Mouse (Mus musculus) retina, postnatal 1 day (tissue): Measurements from ENCODE around the gene Nhlrc4.

Experiments
- DNase-seq: peaks from one replicate; pipeline ENCODE4 v3.0.0-alpha.2; 2012

The Nhlrc4 gene

DNA sequence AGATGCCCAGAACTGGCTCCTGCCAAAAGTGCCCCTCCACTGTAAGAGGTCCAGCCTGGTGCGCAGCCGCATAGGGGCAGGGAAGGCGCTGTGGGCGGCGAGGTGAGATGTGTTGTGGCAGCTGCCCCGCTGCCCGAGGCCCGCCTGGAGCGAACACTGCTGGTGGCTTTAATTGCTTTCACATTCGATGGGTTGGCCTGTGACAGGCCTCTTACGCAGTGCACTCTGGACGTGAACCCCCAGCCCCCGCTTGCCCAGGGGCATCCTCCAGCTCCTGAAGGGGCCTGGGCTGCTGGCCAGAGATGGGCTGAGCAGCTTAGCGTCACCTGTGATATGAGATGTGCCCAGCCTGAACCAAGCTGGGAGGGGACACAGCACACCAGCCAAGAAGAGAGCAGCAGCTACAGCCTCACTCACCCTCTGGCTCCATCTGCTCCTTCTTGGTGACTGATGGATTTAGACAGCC is 12.9 kb upstream of the Nhlrc4 start:
- DNase-seq: peak; percentile 80

DNA sequence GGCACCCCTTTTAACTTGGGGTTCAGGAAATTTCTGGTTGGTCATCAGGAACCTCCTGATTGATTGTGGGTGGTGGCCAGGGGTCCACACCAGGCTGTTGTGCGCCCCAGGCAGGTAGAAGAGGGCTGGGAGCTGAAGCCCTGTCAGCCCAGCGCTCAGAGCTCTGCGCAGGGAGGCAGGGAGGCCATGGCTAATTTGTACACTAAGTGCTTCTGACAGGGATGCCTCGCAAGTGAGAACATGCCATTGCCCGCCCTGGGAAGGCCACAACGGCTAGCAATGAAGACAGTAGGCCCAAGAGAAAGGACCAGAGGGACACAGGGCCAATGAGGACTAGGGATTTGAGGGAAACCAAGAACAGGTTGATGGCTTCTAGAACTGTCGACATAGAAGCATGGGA is 11.9 kb upstream of the Nhlrc4 start:
- peak; percentile 88 for DNase-seq

DNA sequence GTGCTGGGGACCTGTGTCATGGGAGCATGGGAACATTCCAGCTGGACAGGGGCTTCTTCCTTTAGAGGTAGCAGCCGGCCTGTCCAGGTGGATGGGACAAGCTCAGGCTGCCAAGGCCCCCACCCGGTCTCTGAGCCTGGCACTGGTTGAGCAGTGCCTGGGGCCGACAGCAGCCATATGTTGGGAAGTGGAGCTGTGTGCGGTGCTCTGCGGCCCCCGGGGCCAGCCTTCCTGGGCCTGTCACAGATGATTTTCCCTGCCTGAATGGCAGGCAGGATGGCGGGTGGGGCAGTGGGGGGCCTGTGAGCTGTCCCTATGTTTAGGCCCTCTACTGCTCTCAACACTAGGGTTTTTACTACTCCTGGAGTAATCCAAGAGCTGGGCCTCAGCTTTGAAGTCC is 11.4 kb upstream of the Nhlrc4 start:
- DNase-seq: peak; percentile 71

DNA sequence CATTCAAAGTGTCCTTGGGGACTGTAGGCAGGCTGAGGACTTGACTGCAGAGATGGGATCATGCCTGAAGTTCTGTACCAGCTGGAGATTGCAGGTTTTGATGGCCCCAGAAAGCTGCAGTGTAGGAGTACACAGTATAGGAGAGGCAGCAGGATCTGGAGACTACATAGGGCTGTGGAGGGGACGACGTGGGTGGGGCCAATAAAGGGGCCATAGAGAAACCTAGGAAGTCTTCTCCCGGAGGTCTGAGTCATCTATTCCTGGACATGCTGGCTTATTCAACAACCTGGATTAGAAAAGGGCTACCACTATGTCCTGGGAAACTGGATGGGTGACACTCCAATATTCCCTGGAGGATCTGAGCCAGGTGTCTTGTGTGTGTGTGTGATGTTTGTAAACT is 11.0 kb upstream of the Nhlrc4 start:
- DNase-seq: no peak

GRCm38 (mm10) chr17:25954671-25955070 is 9.9 kb upstream of the Nhlrc4 start:
- no peak for DNase-seq

DNA sequence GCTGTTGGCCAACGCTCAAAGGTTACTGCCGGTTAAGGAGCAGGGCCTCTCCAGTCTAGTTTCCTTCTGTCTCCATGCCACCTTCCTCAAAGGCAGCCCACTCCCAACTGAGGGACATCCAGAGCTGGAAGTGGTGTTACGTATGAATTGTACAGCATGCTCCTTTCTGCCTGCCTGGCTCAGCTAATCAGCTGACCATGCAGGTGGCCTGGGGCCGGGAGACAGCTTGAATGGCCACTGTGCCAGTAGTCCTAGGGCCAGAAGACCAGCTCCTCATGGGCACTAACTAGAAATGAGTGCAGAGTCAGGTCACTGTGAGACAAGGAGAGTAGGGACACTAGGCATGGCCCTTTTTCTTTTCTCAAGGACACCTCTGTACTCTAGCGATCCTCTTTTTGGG is 8.4 kb upstream of the Nhlrc4 start:
- DNase-seq: no peak

- DNase-seq: peak; percentile 67
Observed at GRCm38 (mm10) chr17:25951803-25952623, 7.3 kb upstream of the Nhlrc4 start, which contains the start of gene A930017K11Rik. Gene A930017K11Rik, minus strand, starts transcription at chr17:25952565.

- DNase-seq: peak; percentile 79
Observed at GRCm38 (mm10) chr17:25951225-25951802, 6.6 kb upstream of the Nhlrc4 start.

DNA sequence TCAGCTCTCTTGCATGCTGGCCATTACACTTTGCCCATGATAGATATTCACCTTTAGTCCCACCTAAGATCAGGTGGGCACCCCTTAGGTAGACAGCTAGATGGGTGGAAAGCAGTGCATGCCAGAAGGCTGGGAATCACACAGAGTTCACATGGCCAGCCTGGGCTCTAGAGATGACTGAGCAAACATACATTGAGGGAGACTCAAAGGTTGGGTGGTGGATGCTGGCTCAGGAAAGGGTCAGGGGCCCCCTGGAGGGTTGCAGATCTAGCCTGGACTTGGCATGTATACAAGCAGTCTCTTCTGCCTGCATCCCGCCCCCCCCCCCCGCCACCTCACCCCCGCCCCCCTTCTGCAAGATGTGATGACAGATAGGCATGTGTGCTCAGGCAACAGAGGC is 5.9 kb upstream of the Nhlrc4 start:
- no peak for DNase-seq

GRCm38 (mm10) chr17:25949981-25950380 is 5.2 kb upstream of the Nhlrc4 start:
- no peak for DNase-seq

DNA sequence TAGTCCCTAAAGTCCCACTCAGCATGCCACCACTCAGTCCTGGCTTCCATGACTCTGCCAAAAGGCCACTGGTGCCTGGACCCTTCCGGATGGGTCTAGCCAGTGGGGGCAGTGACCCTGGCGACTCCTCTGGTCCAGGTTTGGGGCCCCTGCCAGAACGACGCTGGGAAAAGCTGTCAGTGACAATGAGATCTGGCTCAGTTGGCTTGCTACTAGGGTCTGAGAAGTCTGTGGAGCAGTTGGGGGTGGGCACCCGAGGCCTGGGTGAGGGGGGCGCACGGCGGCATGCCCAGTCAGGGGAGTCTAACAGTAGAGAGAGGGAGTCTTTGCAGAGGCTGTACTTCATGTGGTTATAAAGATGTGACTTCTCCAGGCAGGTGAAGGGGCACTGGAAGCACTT is 3.3 kb upstream of the Nhlrc4 start:
- no peak for DNase-seq

- DNase-seq: no peak
Observed at GRCm38 (mm10) chr17:25947576-25947975, 2.8 kb upstream of the Nhlrc4 start.

GRCm38 (mm10) chr17:25946891-25947290 is 2.1 kb upstream of the Nhlrc4 start:
- no peak for DNase-seq

DNA sequence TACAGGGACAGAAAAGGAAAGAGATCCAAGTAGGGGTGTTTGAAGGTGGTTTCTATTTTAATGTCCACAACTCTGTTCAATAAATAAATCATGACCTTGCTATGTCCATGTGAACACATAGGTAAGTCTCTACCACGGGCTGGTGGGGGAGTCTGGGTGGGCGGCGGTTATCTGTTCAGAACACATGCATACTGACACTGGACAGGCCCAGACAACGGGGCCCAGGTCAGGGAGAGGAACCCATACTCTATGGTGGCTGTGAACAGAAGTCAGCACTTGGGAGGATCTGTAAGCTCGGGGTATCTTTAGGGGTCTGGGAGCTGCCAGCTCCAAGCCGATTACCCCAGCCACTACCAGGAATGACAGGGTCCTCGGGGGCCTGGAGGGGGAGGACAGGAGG is 1.6 kb upstream of the Nhlrc4 start:
- DNase-seq: no peak

GRCm38 (mm10) chr17:25945517-25946155 is 875 bp upstream of the Nhlrc4 start:
- DNase-seq: no peak

DNA sequence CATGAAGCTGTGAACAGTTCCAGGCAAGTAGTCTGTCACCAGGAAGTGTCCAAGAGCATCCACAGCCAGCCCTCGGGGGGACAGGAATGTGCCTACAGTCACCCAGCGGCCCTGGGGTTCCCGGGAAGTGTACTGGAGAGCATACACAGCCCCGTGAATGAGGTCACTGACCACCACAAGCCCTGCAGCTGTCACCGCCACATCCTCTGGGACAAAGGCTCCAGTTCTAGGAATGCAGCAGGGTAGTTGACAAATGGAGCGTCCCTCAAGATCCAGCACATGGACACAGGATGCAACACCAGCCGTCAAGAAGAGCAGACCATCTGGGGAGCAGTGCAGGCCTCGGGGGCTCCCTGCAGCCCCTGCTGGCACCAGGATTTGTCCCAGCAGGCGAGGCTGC is 992 bp downstream of the Nhlrc4 start:
- DNase-seq: peak; percentile 53

GRCm38 (mm10) chr17:25943221-25943620 is 1.5 kb downstream of the Nhlrc4 start:
- no peak for DNase-seq

DNA sequence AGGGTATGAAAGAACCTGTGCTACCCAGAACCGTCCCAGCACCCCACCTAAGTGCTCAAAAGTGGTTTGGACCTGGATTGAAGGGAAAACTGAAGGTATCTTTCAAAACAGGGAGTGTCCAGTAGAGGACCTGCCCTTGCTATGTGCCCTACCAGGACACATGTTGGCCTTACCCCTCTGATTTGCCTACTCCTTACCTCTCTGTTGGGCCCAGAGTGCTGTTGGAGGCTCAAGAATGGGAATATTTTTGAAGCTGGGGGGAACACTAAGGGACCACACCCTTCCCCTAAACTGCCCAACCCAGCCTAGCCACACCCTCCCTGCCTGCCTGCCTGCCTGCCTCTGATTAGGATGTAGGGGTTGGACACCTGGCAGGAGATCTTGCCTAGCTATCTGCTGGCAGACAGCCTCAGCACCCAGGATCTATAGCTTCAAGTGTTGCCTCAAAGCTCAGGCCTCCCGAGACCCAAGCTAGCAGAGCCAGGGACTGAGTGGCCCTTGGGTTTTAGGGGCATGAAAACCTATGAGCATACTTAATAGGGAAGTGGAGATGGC is 2.1 kb downstream of the Nhlrc4 start:
- DNase-seq: no peak

GRCm38 (mm10) chr17:25941511-25942241 is 3.1 kb downstream of the Nhlrc4 start:
- peak; percentile 85 for DNase-seq

GRCm38 (mm10) chr17:25934526-25934925 is 10.2 kb downstream of the Nhlrc4 start:
- DNase-seq: no peak

DNA sequence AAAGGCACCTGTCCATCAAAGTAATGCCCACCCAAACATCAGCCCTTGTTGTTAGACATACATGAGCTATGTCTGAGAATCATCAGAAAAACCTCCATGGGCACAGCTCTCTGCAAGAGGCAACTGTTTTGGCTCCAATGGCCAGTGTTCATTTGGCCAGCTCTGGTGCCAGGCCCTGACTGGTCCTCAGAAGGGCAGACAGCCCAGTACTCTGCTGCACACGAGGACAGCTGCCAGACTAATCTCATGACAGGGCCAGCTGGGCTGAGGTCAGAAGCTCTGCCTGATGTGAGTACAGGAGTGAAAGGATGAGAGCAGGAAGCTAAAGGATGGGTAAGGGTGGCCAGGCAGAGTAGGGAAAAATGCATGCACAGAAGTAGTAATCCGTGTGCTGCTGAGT is 19.4 kb downstream of the Nhlrc4 start:
- DNase-seq: no peak

DNA sequence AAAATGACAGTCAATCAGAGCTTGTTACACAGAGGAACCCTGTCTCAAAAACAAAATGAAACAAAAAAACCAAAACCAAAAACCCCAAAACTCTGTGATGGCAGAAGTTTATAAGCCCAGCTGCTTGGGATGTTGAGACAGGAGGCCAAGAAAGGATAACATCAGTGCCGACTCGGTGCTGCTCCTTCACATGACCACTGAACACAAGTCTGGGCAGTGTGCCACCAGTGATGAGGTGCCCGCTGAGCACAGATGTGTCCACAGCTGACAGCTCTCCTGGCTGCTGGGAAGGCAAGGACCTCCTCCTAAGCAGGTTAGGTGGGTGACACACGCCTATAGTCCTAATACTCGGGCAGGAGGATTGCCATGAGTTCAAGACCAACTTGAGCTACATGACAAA is 22.6 kb downstream of the Nhlrc4 start:
- DNase-seq: no peak
